Mouse (Mus musculus): Measurements from ENCODE around the gene Olfr221. TPM values are rescaled to one million over a fixed set of nuclear protein-coding genes. Genes with fewer than 3 reads are reported as not detected.

Gene Olfr221
- total and polyA plus RNA-seq, 3 experiments = not detected

GRCm38 (mm10) chr14:52019590-52020340 is 22.5 kb downstream of the Olfr221 start:
- peak; percentile 98 for DNase-seq

- DNase-seq = no peak
These were observed 23.1 kb downstream of the Olfr221 start for GRCm38 (mm10) chr14:52019051-52019589.

GRCm38 (mm10) chr14:52018248-52019050 is 23.8 kb downstream of the Olfr221 start:
- no peak for DNase-seq

GRCm38 (mm10) chr14:52017662-52018061 is 24.6 kb downstream of the Olfr221 start:
- no peak for DNase-seq

GRCm38 (mm10) chr14:52016625-52017405 is 25.4 kb downstream of the Olfr221 start:
- DNase-seq = no peak

- peak; percentile 38 for DNase-seq
These were observed 26.7 kb downstream of the Olfr221 start, which contains the start of gene Tmem253 for GRCm38 (mm10) chr14:52015445-52016100. Tmem253 (plus strand) TSS chr14:52015658.

GRCm38 (mm10) chr14:52014761-52015311 is 27.4 kb downstream of the Olfr221 start:
- DNase-seq = peak; percentile 79

GRCm38 (mm10) chr14:52014271-52014760 is 27.9 kb downstream of the Olfr221 start:
- DNase-seq = no peak

GRCm38 (mm10) chr14:52013771-52014219 is 28.5 kb downstream of the Olfr221 start:
- DNase-seq = peak; percentile 70

- DNase-seq = no peak
These were observed 29.1 kb downstream of the Olfr221 start for GRCm38 (mm10) chr14:52013021-52013610.

GRCm38 (mm10) chr14:52012553-52012952 is 29.7 kb downstream of the Olfr221 start:
- no peak for DNase-seq

GRCm38 (mm10) chr14:52012085-52012484 is 30.2 kb downstream of the Olfr221 start:
- DNase-seq = no peak

- no peak for DNase-seq
These were observed 30.6 kb downstream of the Olfr221 start for GRCm38 (mm10) chr14:52011683-52012082.

GRCm38 (mm10) chr14:52010446-52011111 is 31.7 kb downstream of the Olfr221 start:
- no peak for DNase-seq

GRCm38 (mm10) chr14:52009841-52010240 is 32.4 kb downstream of the Olfr221 start:
- DNase-seq = no peak

- DNase-seq = no peak
These were observed 32.9 kb downstream of the Olfr221 start for GRCm38 (mm10) chr14:52009361-52009760.

- peak; percentile 92 for DNase-seq
These were observed 33.7 kb downstream of the Olfr221 start for GRCm38 (mm10) chr14:52008321-52009203.

- DNase-seq = no peak
These were observed 35.5 kb downstream of the Olfr221 start for GRCm38 (mm10) chr14:52006771-52007170.

GRCm38 (mm10) chr14:52006241-52006640 is 36.0 kb downstream of the Olfr221 start:
- no peak for DNase-seq

Measured in adrenal gland, adult 2 months (tissue).